Mouse (Mus musculus): ENCODE results near the gene Styxl1. TPM values are rescaled to one million over a fixed set of nuclear protein-coding genes. Genes with fewer than 3 reads are reported as not detected.
A peak's percentile ranks its signal among the peaks of the same experiment; 100 is the strongest.

Gene Styxl1
- polyA plus RNA-seq, 1 experiment from 2014 or later = 0.35 TPM

DNA sequence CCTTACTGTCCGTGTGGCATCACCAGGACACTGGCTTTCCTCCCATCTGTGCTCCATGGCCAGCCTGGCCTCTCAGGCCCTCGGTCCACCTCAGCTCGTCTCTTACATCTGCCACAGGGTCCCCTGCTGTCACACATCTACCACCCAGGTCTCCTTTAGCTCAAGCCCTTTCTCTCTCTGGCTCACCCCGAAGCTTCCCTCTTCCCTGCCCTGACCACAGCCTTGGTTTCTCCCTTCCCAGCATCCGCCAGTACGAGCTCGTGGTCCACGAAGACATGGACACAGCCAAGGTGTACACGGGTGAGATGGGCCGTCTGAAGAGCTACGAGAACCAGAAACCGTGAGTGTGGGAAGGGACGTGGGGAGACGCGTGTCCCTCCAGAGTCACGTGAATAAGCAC is 46.9 kb downstream of the Styxl1 start:
- no peaks in the 10 kb centered on the region for H3K27me3 ChIP-seq (replicated peaks; ENCODE audit: control insufficient read depth, insufficient read depth, low read length)
- no peaks in the 10 kb centered on the region for H3K9me3 ChIP-seq (ENCODE audit: control insufficient read depth, low read length)
- no peak overlapping the region for H3K4me2 ChIP-seq (ENCODE audit: low read depth, low read length)
- 93% methylated on average over 16 of the region's 16 CpGs for WGBS
- ATAC-seq = no peak
- no peak overlapping the region for H3K27ac ChIP-seq (ENCODE audit: low read length)
- H3K36me3 ChIP-seq (ENCODE audit: control insufficient read depth, insufficient read depth, low read length) = peaks cover 44% of the 10 kb centered on the region
- H3K9ac ChIP-seq (ENCODE audit: low read depth, low read length) = no peak overlapping the region
- peaks cover 12% of the 10 kb centered on the region for H3K4me1 ChIP-seq (ENCODE audit: control insufficient read depth, insufficient read depth, low read length)
- no peak overlapping the region for H3K4me3 ChIP-seq (ENCODE audit: low read length)

DNA sequence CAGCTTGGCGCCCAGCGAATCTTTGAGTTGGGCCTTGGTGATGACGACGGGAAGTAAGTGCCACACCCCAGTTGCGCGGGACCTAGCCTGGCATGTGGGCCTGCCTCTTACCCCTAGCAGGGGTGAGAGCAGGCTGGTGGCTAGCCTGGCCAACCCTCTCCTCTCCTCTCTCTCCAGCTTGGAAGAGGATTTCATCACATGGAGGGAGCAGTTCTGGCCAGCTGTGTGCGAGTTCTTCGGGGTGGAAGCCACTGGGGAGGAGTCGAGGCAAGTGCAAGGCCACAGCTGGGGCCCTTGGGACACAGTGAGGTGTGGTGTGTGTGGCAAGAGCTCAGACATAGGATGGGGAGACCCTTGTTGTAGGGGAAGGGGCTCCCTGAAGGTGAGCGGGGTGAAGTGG is 47.3 kb downstream of the Styxl1 start:
- no peak for ATAC-seq
- Histone ChIP-seq H3K4me3 (ENCODE audit: low read length) (no peak overlapping the region), H3K9ac (ENCODE audit: low read depth, low read length) (no peak overlapping the region), H3K4me2 (ENCODE audit: low read depth, low read length) (no peak overlapping the region), H3K27ac (ENCODE audit: low read length) (no peak overlapping the region), H3K4me1 (ENCODE audit: control insufficient read depth, insufficient read depth, low read length) (peaks cover 16% of the 10 kb centered on the region), H3K9me3 (ENCODE audit: control insufficient read depth, low read length) (no peaks in the 10 kb centered on the region), H3K27me3 (replicated peaks; ENCODE audit: control insufficient read depth, insufficient read depth, low read length) (no peaks in the 10 kb centered on the region), H3K36me3 (ENCODE audit: control insufficient read depth, insufficient read depth, low read length) (peaks cover 42% of the 10 kb centered on the region)
- WGBS = 96% methylated on average over 10 of the region's 10 CpGs

DNA sequence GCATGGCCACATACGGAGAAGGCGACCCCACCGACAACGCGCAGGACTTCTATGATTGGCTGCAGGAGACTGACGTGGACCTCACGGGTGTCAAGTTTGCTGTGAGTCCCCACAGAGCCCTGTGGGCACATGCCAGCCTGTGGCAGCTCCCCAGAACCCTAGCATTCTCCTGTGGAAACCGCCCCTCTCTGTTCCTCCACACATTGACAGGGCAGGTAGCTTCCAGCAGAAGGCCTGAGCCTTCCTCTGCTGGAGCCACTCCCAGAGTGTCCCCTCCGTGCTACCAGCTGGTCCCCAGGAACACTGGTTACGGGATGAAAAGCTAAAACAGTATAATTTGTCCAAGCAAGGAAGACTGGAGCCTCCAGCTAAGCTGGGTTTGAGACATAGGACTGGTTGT is 47.9 kb downstream of the Styxl1 start:
- no peaks in the 10 kb centered on the region for H3K27me3 ChIP-seq (replicated peaks; ENCODE audit: control insufficient read depth, insufficient read depth, low read length)
- H3K4me3 ChIP-seq (ENCODE audit: low read length) = no peak overlapping the region
- H3K36me3 ChIP-seq (ENCODE audit: control insufficient read depth, insufficient read depth, low read length) = peaks cover 42% of the 10 kb centered on the region
- no peak for ATAC-seq
- no peak overlapping the region for H3K27ac ChIP-seq (ENCODE audit: low read length)
- H3K9ac ChIP-seq (ENCODE audit: low read depth, low read length) = no peak overlapping the region
- H3K4me1 ChIP-seq (ENCODE audit: control insufficient read depth, insufficient read depth, low read length) = peaks cover 20% of the 10 kb centered on the region
- H3K4me2 ChIP-seq (ENCODE audit: low read depth, low read length) = no peak overlapping the region
- no peaks in the 10 kb centered on the region for H3K9me3 ChIP-seq (ENCODE audit: control insufficient read depth, low read length)
- 92% methylated on average over 10 of the region's 10 CpGs for WGBS

DNA sequence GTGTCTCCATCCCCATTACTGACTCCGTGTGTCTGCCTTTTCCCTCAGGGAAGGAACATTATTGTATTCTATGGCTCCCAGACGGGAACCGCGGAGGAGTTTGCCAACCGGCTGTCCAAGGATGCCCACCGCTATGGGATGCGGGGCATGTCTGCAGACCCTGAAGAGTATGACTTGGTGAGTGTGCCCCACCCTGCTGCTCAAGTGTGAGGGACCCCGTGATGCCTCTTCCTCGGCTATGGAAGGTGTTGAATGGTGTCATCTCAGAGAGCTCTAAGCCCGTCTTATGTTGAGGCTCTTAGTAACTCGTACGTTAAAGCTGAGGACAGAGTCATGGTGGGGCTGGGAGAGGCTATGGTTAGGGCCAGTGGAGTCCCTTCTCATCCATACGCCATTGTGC is 48.8 kb downstream of the Styxl1 start:
- Histone ChIP-seq H3K27me3 (replicated peaks; ENCODE audit: control insufficient read depth, insufficient read depth, low read length) (no peaks in the 10 kb centered on the region), H3K4me3 (ENCODE audit: low read length) (no peak overlapping the region), H3K9ac (ENCODE audit: low read depth, low read length) (no peak overlapping the region), H3K4me2 (ENCODE audit: low read depth, low read length) (no peak overlapping the region), H3K9me3 (ENCODE audit: control insufficient read depth, low read length) (no peaks in the 10 kb centered on the region), H3K36me3 (ENCODE audit: control insufficient read depth, insufficient read depth, low read length) (peaks cover 34% of the 10 kb centered on the region), H3K4me1 (ENCODE audit: control insufficient read depth, insufficient read depth, low read length) (peaks cover 29% of the 10 kb centered on the region), H3K27ac (ENCODE audit: low read length) (no peak overlapping the region)
- no peak for ATAC-seq
- WGBS = 93% methylated on average over 13 of the region's 13 CpGs

DNA sequence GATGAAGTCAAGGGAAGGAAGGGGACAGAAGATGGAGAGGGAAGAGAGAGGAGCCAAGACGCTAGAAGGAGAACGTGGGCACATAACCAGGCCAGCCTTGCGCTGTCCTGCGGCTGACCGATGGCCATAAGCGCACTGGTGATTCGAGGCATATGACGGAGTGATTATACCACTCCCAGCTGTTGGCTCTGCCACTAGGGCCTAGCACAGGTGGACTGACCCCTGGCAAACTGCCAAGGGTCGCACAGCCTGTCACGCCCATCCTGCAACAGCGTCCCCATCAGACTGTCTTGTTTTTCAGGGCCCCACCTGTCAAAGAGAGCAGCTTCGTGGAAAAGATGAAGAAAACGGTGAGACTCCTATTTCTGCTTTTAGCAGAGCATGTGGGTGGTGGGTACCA is 49.8 kb downstream of the Styxl1 start:
- WGBS = 88% methylated on average over 13 of the region's 13 CpGs
- peaks cover 24% of the 10 kb centered on the region for H3K36me3 ChIP-seq (ENCODE audit: control insufficient read depth, insufficient read depth, low read length)

DNA sequence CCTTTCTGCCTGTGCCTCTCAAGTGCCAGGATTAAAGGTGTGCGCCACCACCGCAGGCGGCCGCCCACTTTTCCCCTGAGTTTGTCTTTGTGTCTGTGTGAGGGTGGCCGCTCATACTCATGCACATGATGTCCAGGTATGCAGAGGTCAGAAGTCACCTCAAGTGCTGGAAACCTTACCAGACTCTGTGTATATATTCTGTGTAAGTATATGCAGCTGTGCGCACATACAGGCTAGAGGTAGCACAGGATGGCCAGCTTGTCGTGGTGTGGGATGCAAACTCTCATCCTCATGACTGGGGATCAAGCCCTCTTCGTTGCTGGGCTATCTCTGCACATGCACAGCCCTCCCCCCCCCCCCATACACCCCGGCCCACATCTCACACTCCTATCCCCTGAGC is 50.3 kb downstream of the Styxl1 start:
- no peak for ATAC-seq
- Histone ChIP-seq H3K9me3 (ENCODE audit: control insufficient read depth, low read length) (no peaks in the 10 kb centered on the region), H3K4me2 (ENCODE audit: low read depth, low read length) (no peak overlapping the region), H3K36me3 (ENCODE audit: control insufficient read depth, insufficient read depth, low read length) (peaks cover 20% of the 10 kb centered on the region), H3K4me3 (ENCODE audit: low read length) (no peak overlapping the region), H3K9ac (ENCODE audit: low read depth, low read length) (no peak overlapping the region), H3K27ac (ENCODE audit: low read length) (no peak overlapping the region), H3K4me1 (ENCODE audit: control insufficient read depth, insufficient read depth, low read length) (peaks cover 38% of the 10 kb centered on the region), H3K27me3 (replicated peaks; ENCODE audit: control insufficient read depth, insufficient read depth, low read length) (no peaks in the 10 kb centered on the region)
- 87% methylated on average over 9 of the region's 9 CpGs for WGBS

More for the DNA sequence above, 49.8 kb downstream of the Styxl1 start:
- Histone ChIP-seq H3K4me2 (ENCODE audit: low read depth, low read length) (no peak overlapping the region), H3K9me3 (ENCODE audit: control insufficient read depth, low read length) (no peaks in the 10 kb centered on the region), H3K27me3 (replicated peaks; ENCODE audit: control insufficient read depth, insufficient read depth, low read length) (no peaks in the 10 kb centered on the region), H3K4me3 (ENCODE audit: low read length) (no peak overlapping the region), H3K9ac (ENCODE audit: low read depth, low read length) (no peak overlapping the region), H3K4me1 (ENCODE audit: control insufficient read depth, insufficient read depth, low read length) (peaks cover 35% of the 10 kb centered on the region), H3K27ac (ENCODE audit: low read length) (no peak overlapping the region)
- no peak for ATAC-seq

DNA sequence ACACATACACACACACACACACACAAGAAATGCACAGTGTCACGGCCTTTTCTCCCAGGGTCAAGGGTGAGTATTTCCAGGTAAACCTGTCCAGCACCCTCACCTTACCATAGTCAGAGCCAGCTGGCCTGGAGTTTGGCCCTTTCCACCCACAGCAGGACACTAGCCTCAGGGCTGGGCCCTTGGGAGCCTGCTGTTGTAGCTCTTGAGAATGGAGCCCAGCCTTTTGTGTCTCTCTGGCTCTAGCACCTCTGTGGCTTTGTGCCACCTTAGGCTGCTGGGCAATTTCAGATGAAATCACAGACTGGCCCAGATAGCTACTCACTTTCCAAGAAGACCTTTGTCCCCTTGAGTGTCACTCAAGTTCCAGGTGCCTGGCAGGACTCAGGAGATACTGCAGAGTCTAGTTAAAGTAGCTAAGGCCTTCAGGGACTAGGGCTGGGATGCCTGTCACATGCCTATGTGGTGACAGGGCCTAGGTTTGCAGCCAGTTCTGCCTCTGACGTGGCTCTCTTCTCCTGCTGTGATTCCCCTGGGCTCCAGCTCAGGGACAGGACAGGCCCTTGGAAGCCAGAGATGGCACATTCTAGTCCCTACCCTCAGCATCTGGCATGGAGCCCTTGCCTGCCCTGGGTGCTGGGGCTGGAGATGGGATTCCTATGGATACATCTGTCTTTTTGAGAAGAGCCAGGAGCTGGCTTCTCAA is 51.4 kb downstream of the Styxl1 start:
- Histone ChIP-seq H3K4me1 (ENCODE audit: control insufficient read depth, insufficient read depth, low read length) (peaks cover 38% of the 10 kb centered on the region), H3K9ac (ENCODE audit: low read depth, low read length) (peak overlapping the region; percentile 57), H3K36me3 (ENCODE audit: control insufficient read depth, insufficient read depth, low read length) (peaks cover 17% of the 10 kb centered on the region), H3K27me3 (replicated peaks; ENCODE audit: control insufficient read depth, insufficient read depth, low read length) (no peaks in the 10 kb centered on the region), H3K27ac (ENCODE audit: low read length) (peak overlapping the region; percentile 73), H3K4me3 (ENCODE audit: low read length) (no peak overlapping the region), H3K4me2 (ENCODE audit: low read depth, low read length) (no peak overlapping the region), H3K9me3 (ENCODE audit: control insufficient read depth, low read length) (no peaks in the 10 kb centered on the region)
- 64% methylated on average over 2 of the region's 2 CpGs for WGBS
- ATAC-seq = peak; percentile 56

DNA sequence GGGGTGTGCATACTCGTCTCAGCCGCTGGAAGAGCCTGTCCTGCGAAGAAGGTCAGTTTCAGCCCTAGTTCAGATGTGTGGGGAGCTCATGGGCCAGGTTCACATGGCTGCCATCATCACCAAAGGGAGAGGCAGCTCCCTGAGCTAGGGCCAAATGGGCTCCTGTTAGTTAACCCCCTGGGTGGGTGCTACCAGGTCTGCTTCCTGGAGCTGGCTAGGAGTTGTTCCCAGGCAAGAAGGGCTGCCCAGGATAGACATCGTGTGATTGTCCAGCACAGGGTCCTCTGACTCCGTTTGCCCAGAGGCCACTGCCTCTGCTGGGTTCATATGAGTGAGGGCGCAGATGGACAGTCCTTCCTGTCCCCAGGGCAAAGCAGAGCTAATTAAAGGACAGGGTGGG is 52.2 kb downstream of the Styxl1 start:
- 47% methylated on average over 6 of the region's 6 CpGs for WGBS
- H3K4me1 ChIP-seq (ENCODE audit: control insufficient read depth, insufficient read depth, low read length) = peaks cover 38% of the 10 kb centered on the region
- peak overlapping the region; percentile 57 for H3K9ac ChIP-seq (ENCODE audit: low read depth, low read length)
- peaks cover 17% of the 10 kb centered on the region for H3K36me3 ChIP-seq (ENCODE audit: control insufficient read depth, insufficient read depth, low read length)
- H3K9me3 ChIP-seq (ENCODE audit: control insufficient read depth, low read length) = no peaks in the 10 kb centered on the region
- peak overlapping the region; percentile 33 for H3K4me2 ChIP-seq (ENCODE audit: low read depth, low read length)
- no peaks in the 10 kb centered on the region for H3K27me3 ChIP-seq (replicated peaks; ENCODE audit: control insufficient read depth, insufficient read depth, low read length)
- peak overlapping the region; percentile 73 for H3K27ac ChIP-seq (ENCODE audit: low read length)
- H3K4me3 ChIP-seq (ENCODE audit: low read length) = peak overlapping the region; percentile 29; the same call in 1 of the 2 replicates
- ATAC-seq = no peak

DNA sequence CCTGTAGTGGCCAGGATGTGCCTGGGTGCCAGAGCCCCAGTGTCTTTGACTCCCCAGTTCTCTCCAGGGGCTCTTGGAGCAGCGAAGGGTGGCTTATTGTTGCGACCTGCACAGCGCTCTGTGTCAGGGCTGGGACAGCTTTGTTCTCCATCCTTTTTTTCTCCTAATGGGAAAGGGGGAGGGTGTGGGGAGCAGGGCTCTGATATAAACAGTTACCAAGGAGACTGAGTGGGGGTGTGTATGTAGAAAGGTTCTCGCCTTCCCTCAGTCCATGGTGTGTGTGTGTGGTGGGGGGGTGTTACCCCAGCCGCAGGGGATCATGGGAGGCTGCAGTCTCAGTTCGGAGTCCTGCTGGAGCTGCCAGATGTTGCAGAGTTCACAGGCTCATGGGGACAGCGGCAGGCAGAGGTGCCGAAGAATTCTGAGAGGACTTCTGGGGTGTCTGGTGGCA is 52.8 kb downstream of the Styxl1 start:
- WGBS = 32% methylated on average over 8 of the region's 8 CpGs
- H3K27me3 ChIP-seq (replicated peaks; ENCODE audit: control insufficient read depth, insufficient read depth, low read length) = no peaks in the 10 kb centered on the region
- peak; percentile 58 for ATAC-seq
- peak overlapping the region; percentile 33 for H3K4me2 ChIP-seq (ENCODE audit: low read depth, low read length)
- H3K27ac ChIP-seq (ENCODE audit: low read length) = peak overlapping the region; percentile 73
- H3K36me3 ChIP-seq (ENCODE audit: control insufficient read depth, insufficient read depth, low read length) = peaks cover 12% of the 10 kb centered on the region
- peaks cover 38% of the 10 kb centered on the region for H3K4me1 ChIP-seq (ENCODE audit: control insufficient read depth, insufficient read depth, low read length)
- no peaks in the 10 kb centered on the region for H3K9me3 ChIP-seq (ENCODE audit: control insufficient read depth, low read length)
- H3K4me3 ChIP-seq (ENCODE audit: low read length) = peak overlapping the region; percentile 29
- peak overlapping the region; percentile 57 for H3K9ac ChIP-seq (ENCODE audit: low read depth, low read length)

Measured in intestine, embryonic 16.5 days (tissue).